Mouse (Mus musculus) cerebellum, adult 11 months (tissue): Measurements from ENCODE around the gene Mn1.
A peak's percentile ranks its signal among the peaks of the same experiment; 100 is the strongest.

Experiments
- DNase-seq: peaks from one replicate; pipeline ENCODE4 v3.0.0; 2022

Mn1 gene

DNA sequence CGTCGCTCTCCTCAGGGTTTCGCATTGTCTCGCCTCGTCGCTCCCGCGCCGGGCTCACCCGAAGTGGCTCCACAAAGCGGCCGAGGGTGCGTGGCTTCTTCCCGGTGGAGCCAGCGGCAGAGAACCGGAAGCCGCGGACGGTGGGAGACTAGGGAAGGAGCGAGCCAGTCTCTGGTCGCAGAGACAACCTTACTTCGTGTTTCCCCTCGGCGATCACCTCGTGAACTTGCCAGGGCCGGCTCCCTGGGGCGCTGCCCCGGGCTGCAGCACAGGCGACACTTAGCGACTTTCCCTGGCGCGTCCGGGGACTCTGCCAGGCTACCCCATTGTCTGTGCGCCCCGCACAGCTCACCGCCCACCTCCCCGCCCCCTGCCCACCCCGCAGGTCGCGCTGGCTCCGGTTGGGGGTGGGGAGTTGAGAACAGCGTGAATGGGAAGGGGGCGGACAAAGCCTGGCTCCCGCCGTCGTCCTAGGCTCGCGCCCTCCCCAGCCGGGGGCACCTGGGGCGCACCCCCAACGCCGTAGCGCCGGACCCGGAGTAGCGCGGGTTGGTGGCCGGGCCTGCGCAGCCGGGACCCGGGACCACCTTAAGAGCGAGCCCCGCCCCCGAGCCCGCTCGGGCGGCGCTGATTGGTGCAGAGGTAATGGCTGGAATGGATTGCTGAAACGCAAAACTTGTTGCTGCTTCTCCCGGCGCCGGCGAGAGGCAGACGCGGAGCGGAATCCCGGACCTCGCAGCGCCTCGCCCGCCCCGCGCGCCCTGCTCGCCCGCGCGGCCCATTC is at the start of gene Mn1:
Gene Mn1, plus strand, starts transcription at position 772 of the 784 bp plus-strand sequence.
- peak; percentile 30 for DNase-seq

- no peak for DNase-seq
These were observed 49.1 kb upstream of the Mn1 start for GRCm38 (mm10) chr5:111367937-111368517.

DNA sequence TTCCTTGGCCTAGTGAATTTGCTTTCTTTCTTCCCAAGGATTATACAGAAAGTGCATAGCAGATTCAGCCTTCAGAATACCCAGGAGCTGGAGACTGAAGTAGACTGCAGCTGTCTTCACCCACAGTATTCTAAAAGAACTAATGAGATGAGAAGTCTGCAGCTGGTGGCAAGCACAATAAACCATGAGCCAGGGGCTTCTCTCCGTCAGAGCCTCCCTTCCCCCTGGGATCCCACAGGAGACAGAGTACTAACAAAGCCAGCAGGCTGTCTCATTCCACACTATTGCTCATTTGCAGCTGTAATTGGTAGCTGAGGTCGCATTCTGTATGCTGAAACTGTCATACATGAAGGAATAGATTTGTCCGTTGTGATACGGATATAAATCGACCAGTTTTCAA is 48.6 kb upstream of the Mn1 start:
- DNase-seq, result no peak

- no peak for DNase-seq
These were observed 41.5 kb upstream of the Mn1 start for GRCm38 (mm10) chr5:111375616-111376015.

- DNase-seq, result no peak
These were observed 40.7 kb upstream of the Mn1 start for GRCm38 (mm10) chr5:111376276-111377020.

DNA sequence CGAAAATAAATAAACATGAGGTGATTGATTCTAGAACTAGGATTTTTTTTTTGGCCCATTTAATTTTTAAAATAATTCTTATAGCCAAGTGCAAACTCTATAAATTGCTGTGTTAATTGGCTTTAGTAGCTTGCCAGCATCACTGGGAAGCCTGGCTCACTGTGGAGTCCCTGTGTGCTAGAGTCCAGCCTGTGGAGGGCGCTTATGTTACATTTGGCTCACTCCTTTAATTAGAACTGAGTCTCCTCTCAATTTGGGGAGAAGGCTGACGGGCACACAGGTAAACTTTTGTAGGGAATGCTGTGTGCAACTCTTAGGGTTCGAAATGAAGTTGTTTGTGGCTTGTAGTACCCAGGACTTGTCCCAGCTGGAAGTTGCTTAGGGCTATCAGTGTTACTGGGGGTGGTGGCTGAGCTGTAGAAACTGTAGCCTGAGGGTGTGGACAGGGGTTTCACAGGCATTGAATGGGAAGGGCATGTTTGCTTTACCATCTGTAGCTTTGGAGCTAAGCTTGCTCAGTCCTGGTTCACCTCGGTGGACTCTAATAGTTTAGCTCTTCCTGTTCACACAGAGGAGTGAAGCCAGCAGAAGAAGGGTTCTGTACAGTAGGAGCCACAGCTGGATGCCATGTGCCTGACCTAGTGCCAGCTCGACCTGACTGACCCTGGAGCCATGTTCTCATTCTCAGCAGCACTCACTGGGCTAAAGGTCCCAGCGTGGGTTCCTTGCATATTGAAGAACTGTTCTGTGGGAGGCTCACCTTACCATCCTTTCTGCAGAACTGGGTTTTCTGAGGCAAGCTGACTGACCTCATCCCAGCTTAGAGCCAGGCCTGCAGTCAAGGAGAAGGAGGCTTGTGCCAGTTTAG is 38.8 kb upstream of the Mn1 start:
- no peak for DNase-seq

DNA sequence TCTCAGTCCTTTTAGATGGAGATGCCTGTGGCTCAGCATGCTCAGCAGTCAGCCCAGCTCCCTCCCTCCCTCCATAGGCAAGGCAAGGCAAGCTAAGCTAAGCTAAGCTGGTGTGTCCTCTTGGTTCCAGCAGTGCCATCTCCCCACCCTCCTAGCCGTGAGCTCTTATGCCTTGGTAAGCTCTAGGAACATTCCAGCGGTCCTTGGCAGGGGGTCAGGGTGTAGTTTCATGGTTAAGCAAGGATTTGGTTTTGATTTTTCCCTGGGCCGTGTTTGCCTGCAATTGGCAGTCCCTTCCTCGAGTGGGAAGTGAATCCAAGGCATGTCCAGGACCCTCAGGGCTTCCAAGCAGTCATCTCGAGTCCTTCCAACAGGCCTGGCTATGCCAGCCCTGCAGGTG is 33.8 kb upstream of the Mn1 start:
- no peak for DNase-seq

- no peak for DNase-seq
These were observed 26.3 kb upstream of the Mn1 start for GRCm38 (mm10) chr5:111390911-111391310.

DNA sequence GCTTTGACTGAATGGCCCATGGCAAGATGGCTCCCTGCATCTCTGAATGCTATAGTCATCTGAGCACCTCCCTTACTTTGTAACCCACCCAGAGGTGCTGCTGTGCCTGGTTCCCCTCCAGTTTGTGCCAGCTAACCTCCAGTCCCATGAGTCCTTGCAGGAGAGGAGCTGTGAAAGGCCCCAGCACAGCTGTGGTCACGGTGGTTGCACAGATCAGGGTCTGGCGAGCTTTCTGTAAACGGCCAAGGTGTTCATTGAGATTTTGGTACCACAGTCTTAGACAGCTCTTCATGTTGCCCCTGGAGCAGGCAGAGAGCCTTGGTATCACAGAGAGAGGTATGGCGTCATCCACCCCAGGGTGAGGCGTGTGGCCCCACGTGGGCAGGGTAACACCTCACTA is 25.7 kb upstream of the Mn1 start:
- no peak for DNase-seq

- peak; percentile 37 for DNase-seq
These were observed 23.6 kb upstream of the Mn1 start for GRCm38 (mm10) chr5:111393346-111394197.

GRCm38 (mm10) chr5:111394198-111395053 is 22.7 kb upstream of the Mn1 start:
- peak; percentile 14 for DNase-seq

GRCm38 (mm10) chr5:111395771-111396170 is 21.4 kb upstream of the Mn1 start:
- DNase-seq, result no peak

DNA sequence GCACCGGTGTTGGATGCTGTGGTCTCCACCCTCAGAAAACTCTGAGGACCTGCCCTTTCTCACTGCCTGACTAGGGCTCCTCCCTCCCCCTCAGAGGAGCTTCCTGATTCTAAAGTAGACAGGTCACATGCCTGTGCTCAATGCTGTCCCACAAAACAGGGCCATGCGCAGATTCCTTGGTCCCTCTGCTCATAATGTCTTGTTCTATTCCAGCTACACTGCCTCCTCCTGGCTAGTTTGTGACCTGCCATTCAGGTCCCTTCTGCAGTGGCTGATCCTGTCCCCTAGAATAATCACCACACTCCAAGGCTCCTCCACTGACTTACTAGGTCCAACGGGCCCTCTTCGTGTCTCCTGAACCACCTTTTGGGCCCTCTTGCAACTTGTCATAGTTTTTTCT is 21.0 kb upstream of the Mn1 start:
- no peak for DNase-seq

DNA sequence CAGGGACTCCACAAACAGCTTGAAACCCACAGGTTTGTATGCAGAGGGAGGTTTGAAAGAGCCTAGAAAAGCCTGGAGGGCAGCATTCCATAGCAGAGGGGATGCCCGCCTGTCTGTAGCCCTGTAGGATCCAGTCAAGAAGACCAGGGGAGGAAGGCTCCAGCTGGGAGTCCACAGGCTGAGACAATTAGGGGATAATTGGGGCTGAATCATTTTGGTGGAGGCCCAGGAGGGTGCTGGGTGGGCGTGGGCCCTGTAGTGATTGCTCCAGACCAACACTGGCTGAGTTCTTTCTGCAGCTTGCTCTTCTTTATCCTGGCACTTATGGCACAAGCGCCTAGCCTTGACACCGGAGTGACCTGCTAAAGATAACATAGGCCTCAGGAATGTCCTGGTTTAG is 18.7 kb upstream of the Mn1 start:
- DNase-seq, result no peak

GRCm38 (mm10) chr5:111399271-111399670 is 17.9 kb upstream of the Mn1 start:
- DNase-seq, result no peak

DNA sequence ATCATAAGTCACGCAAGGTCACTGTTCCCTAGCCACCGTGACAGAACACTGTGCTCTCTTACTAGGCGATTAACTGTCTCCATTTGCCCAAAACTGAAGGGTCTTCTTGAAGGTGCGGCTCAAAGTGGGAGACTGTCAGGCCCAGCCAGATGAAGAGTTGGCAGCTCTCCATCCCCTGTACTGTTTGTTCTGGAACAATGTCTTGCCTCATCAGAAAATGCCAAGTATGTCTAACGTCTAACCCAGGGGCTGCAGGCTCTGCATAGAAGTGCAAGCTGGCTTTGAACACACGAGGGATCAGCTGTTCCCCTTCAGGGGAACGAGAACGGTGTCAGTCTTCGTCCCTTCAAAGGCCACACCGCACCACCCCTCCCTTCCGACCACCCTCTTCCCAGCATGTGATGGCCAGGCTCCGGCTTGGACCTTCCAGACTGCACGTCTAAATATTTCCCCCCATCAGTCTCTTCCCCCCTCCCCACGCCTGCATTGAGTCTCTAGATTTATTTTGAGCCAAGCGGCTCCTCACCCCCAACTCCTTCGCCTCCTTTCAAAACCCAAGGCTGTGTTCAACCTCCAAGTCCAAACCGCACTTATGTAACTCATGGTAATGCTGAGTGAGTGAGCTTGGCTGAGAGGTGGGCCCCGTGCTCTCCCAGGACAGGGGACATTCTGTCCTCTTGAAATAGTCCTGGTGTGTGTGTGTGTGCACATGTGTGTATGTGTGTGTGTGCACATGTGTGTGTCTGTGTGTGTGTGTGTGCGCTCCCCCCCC is 15.1 kb upstream of the Mn1 start:
- no peak for DNase-seq

DNA sequence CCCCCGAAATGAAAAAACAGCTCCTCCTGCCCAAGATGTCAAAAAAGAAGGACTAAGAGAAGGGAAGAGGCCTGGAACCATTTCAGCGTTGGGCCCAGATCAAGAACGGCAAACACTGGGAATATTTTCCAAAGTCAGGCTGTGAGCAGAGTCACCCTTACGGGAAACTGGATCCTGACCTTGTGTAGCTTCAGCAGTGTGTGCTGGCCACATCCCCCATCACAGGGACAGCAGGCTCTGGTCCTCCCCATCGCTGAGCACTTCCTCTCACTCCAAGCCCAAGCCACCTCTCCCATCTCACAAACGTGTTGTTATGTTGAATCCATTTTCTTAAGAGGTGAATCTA is 14.5 kb upstream of the Mn1 start:
- no peak for DNase-seq

- DNase-seq, result no peak
These were observed 12.4 kb upstream of the Mn1 start for GRCm38 (mm10) chr5:111404721-111405120.

DNA sequence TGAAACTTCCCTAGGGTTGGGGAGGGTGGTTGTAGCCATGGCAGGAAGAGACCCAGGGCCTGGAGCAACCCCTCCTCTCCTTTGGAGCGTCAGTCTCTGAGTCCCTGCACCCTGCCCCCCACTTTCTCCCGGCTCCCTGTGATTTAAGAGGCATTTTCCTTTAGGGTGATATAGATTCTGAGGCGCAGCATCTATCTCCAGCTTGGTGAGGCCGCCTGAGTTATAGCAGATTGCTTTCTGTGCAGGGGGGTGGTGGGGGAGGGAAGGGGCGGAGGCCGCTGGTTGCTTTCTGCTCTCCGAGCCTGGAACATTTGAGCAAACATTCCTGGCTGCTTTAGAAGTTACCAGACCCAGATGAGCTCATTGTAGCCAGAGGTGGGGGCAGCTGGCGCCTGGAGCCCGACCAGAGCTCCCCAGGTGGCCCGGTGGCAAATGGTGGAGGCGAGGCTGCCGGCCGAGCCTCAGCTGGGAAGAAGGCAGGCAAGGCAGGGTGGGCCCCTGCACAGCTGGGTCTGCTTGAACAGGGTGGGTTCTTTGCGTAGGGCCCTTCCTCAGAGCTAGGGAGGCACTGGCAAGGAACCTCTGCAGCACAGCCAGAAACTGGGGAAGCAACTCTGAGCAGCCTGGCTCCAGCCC is 8.6 kb upstream of the Mn1 start:
- DNase-seq, result no peak
